Mouse (Mus musculus) heart, adult 2 months (tissue): ENCODE data around the gene Fgd4. TPM values are rescaled to one million over a fixed set of nuclear protein-coding genes. Genes with fewer than 3 reads are reported as not detected.

Experiments used
- DNase-seq, 2 experiments: peaks; one replicate each; pipeline ENCODE4 v3.0.0; 2021
- H3K27ac ChIP-seq: fragments of 200-600 bp; 2 replicates; pipeline ENCODE4 v1.8.1; 2022
- H3K27me3 ChIP-seq: fragments of 200-500 bp; 2 replicates; pipeline ENCODE4 v1.6.1; 2012; ENCODE audit warnings: mild to moderate bottlenecking, low read length, inconsistent platforms, mixed read lengths; ENCODE audit not compliant: control insufficient read depth, insufficient read depth
- H3K36me3 ChIP-seq: fragments of 200-500 bp; 2 replicates; pipeline ENCODE4 v1.6.1; 2012; ENCODE audit warnings: low read length, inconsistent platforms; ENCODE audit not compliant: control insufficient read depth, insufficient read depth
- H3K4me1 ChIP-seq: fragments of 200-500 bp; 2 replicates; pipeline ENCODE4 v1.6.1; 2011; ENCODE audit warnings: low read length; ENCODE audit not compliant: control insufficient read depth, insufficient read depth
- H3K4me3 ChIP-seq: fragments of 200-600 bp; 2 replicates; pipeline ENCODE4 v1.8.1; 2022
- H3K79me2 ChIP-seq: fragments of 200-500 bp; replicated peaks from 2 replicates; pipeline ENCODE4 v1.6.1; 2012; ENCODE audit warnings: mild to moderate bottlenecking, inconsistent platforms, low read length, moderate library complexity, mixed read lengths; ENCODE audit not compliant: control insufficient read depth, insufficient read depth
- H3K9ac ChIP-seq: fragments of 200-500 bp; 2 replicates; pipeline ENCODE4 v1.6.1; 2012; ENCODE audit warnings: low read depth, mild to moderate bottlenecking, control low read depth, inconsistent platforms, low read length, mixed read lengths
- CTCF ChIP-seq: fragments of 200-600 bp; IDR thresholded peaks from 2 replicates; pipeline ENCODE4 v1.8.1; 2022; ENCODE audit warnings: antibody characterized with exemption, mild to moderate bottlenecking, moderate library complexity
- EP300 ChIP-seq: fragments of 200-500 bp; IDR thresholded peaks from 2 replicates; pipeline ENCODE4 v1.6.1; 2011; ENCODE audit warnings: low read depth, low read length, control low read depth; ENCODE audit not compliant: insufficient read depth
- POLR2A ChIP-seq: fragments of 200-500 bp; IDR thresholded peaks from 2 replicates; pipeline ENCODE4 v1.6.1; 2011; ENCODE audit warnings: mild to moderate bottlenecking, low read depth, low read length, control low read depth; ENCODE audit not compliant: insufficient read depth
- WGBS: fragments of 180-500 bp; shearing (Covaris S2); methylation state at CpG from one replicate; pipeline ENCODE4 v1.1.7; 2018; 5-methylcytosine and 5-hydroxymethylcytosine counted together
- intact Hi-C: fragments of 180-260 bp; cut with DNase I; formaldehyde crosslinking; loops from one replicate; pipeline ENCODE4 v1.15.1; 2025
- polyA plus RNA-seq: library from polyadenylated mRNA; depleted of rRNA; stranded (reverse); fragments of >200 nt; gene quantifications from 2 replicates; pipeline ENCODE4 v1.2.3, GENCODE M21; 2012
- total RNA-seq, 2 experiments: library from RNA; stranded (reverse); gene quantifications; 2 replicates each; pipeline ENCODE4 v1.2.3; 2021

Gene Fgd4
- total and polyA plus RNA-seq, 3 experiments = 4.9 to 44.8 (median 41.7) TPM

GRCm38 (mm10) chr16:16584409-16585032 is 15.8 kb downstream of the Fgd4 start:
- H3K79me2 ChIP-seq = no peaks in the 10 kb centered on the region
- no peaks in the 10 kb centered on the region for H3K4me1 ChIP-seq
- no peak overlapping the region for H3K27ac ChIP-seq
- intact Hi-C loops = loop anchor here (10.0 kb wide), 2 partner anchors 140 to 230 kb away; partner anchors contain the start of gene Dnm1l
- no peaks in the 10 kb centered on the region for H3K36me3 ChIP-seq
- H3K27me3 ChIP-seq = no peaks in the 10 kb centered on the region
- 47% methylated on average over 4 of the region's 4 CpGs for WGBS
- TF ChIP-seq CTCF = peak; percentile 91
- peak; percentile 52; the same call in 1 of the 2 replicates for TF ChIP-seq EP300
- TF ChIP-seq POLR2A = no peak
- peak; percentile 56 to 62 for DNase-seq
- no peak overlapping the region for H3K4me3 ChIP-seq
- no peak overlapping the region for H3K9ac ChIP-seq

- intact Hi-C loops = no loop called here
- Histone ChIP-seq H3K36me3 (no peaks in the 10 kb centered on the region), H3K9ac (no peak overlapping the region), H3K27me3 (no peaks in the 10 kb centered on the region), H3K27ac (no peak overlapping the region), H3K4me1 (no peaks in the 10 kb centered on the region; the same call in none of the 2 replicates), H3K79me2 (no peaks in the 10 kb centered on the region), H3K4me3 (no peak overlapping the region)
- TF ChIP-seq POLR2A (no peak), CTCF (no peak), EP300 (no peak)
- no peak for DNase-seq
Measured at GRCm38 (mm10) chr16:16576556-16576955, 23.8 kb downstream of the Fgd4 start.

DNA sequence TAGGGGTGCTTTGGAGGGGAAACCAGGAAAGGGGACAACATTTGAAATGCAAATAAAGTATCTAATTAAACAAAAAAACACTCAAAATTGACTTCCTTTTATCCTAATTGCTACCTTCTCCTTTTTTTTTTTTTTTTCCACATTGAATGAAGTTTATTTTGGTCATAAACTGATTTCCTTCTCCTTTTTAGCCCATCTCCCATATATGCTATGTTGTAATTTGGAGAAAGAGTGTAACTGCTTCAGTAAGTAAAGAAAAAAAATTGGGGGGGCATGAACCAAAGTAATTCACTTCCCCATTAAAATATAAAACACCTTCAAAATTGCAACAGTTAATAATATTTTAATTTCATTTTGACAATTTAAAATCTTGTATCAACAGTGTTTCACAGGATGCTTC is 25.8 kb downstream of the Fgd4 start:
- DNase-seq = no peak

DNA sequence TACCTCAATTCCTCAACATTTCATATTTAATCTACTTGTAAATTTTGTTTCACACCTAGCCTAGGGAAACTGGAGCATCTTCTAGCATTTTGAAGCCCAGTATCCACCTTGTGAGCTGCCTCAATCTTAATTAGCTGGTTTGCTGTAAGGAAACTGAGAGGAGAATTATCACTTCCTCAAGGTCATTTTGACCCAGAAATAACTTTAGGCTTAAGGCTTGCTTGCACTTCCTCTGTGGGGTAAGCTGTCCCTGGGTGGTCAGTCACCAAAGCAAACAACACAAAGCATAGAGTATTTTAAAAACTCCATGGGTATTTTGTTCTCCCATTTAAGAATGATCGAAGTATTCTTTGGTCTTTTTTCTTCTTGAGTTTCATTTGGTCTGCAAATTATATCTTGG is 27.2 kb downstream of the Fgd4 start:
- intact Hi-C loops = no loop called here
- 86% methylated on average over 1 of the region's 1 CpGs for WGBS

More for the DNA sequence above, 25.8 kb downstream of the Fgd4 start:
- no peak overlapping the region for H3K27ac ChIP-seq
- H3K9ac ChIP-seq = no peak overlapping the region
- H3K36me3 ChIP-seq = no peaks in the 10 kb centered on the region
- intact Hi-C loops = no loop called here
- no peaks in the 10 kb centered on the region for H3K27me3 ChIP-seq
- no peak overlapping the region for H3K4me3 ChIP-seq
- no peaks in the 10 kb centered on the region for H3K79me2 ChIP-seq
- H3K4me1 ChIP-seq = no peaks in the 10 kb centered on the region; the same call in none of the 2 replicates
- no peak for TF ChIP-seq CTCF

DNA sequence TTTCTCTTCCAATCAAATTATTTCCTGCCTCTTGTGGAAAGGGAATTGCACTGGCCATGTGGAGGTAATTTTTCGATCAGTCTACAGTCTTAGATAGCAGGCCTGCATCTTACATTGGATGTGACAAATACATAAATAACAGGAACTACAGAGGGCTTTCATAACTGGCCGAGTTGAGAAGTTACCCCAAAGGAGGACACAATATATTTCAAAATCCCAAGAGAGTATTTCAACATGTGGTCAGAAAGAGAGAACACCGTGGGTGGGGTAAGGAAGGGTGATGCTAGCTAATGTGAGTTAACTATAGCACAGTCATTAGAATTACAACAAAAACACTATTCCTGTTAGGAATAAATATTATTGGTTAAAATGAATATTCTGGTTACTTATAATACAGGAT is 29.0 kb downstream of the Fgd4 start:
- no peak overlapping the region for H3K4me3 ChIP-seq
- intact Hi-C loops = no loop called here
- WGBS = 63% methylated on average over 3 of the region's 3 CpGs
- TF ChIP-seq CTCF (no peak), POLR2A (no peak)
- no peak overlapping the region for H3K9ac ChIP-seq
- no peaks in the 10 kb centered on the region; the same call in none of the 2 replicates for H3K4me1 ChIP-seq
- H3K79me2 ChIP-seq = no peaks in the 10 kb centered on the region
- no peaks in the 10 kb centered on the region for H3K27me3 ChIP-seq
- no peak for DNase-seq
- H3K27ac ChIP-seq = no peak overlapping the region
- no peaks in the 10 kb centered on the region for H3K36me3 ChIP-seq

More for the DNA sequence above, 27.2 kb downstream of the Fgd4 start:
- H3K36me3 ChIP-seq = no peaks in the 10 kb centered on the region
- no peaks in the 10 kb centered on the region for H3K79me2 ChIP-seq
- no peak for DNase-seq
- no peaks in the 10 kb centered on the region; the same call in none of the 2 replicates for H3K4me1 ChIP-seq
- H3K9ac ChIP-seq = no peak overlapping the region
- no peak overlapping the region for H3K27ac ChIP-seq
- H3K4me3 ChIP-seq = no peak overlapping the region
- no peaks in the 10 kb centered on the region for H3K27me3 ChIP-seq
- TF ChIP-seq CTCF (no peak), EP300 (no peak), POLR2A (no peak)

DNA sequence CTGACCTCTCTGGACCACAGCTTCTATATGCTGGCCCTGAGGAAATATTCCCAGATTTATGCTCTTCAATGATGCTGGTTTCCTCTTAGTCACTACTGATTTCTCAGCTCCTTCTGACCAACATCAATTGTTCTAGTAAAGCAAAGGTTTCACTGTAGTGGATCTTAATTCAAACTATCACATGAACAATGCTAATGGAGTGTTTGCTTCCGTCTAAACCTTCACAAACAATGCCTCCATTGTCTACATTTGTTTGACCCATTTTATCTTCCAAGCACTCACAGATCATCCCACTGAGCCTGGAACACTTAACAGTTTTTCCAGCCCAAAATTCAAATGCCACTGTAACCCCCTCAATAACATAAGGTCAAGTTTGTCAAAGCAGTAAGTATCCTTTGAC is 33.6 kb downstream of the Fgd4 start:
- Histone ChIP-seq H3K4me3 (no peak overlapping the region), H3K27ac (no peak overlapping the region), H3K36me3 (no peaks in the 10 kb centered on the region; the same call in 1 of the 2 replicates), H3K27me3 (no peaks in the 10 kb centered on the region), H3K79me2 (no peaks in the 10 kb centered on the region), H3K4me1 (no peaks in the 10 kb centered on the region), H3K9ac (no peak overlapping the region)
- intact Hi-C loops = no loop called here
- DNase-seq = no peak
- WGBS = 64% methylated on average over 1 of the region's 1 CpGs
- TF ChIP-seq POLR2A = no peak
- TF ChIP-seq EP300 = no peak
- TF ChIP-seq CTCF = no peak
